Mouse (Mus musculus): ENCODE data around the gene Ppp3cb.

The Ppp3cb gene

DNA sequence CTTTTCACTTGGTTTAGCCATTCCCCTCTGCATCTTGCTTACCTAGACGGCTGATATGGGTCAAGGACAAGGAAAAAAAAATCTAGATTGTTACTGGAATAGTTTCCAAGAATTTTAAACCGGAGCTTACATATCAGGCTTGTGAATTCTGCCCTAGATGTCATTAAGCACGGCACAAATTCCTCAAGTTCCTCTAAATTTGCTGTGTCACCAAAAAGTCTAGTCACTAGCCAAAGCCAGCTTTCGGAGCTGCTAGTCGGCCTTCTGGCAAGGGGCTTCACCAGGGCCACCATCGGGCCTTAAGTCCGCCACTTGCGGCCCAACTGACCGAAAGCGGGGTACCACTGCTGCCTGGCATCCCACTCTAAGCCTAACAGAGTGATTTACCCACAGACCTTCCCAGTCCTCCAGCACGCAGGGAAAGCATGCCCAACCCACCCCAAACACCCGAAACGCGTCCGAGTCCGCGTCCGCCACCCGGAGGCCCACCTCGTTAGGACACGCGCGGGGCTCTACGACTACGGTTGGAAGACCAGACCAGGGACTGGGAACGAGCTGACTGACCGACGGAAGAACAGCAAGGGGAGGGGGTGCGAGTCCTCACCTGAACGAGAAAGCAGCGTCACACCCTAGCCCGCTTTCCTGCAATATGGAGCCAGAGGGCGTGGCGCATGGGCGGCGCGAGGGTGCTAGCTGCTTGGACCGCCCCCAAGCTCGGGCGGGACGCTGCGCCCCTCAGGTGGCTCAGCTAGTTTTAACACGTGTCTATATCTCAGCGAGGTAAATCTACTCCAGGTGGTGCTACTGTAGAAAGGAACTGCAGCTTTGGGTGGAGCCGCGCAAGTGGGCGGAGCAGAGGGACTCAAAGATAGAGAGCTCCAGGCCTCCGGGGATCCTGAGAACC is 66.8 kb downstream of the Ppp3cb start, which contains the start of gene Anxa7:
TSS of gene Anxa7 (minus strand) at position 843 of the 904 bp plus-strand sequence.
- peak; percentile 81 for DNase-seq

- peak; percentile 24 for DNase-seq
These were observed 67.6 kb downstream of the Ppp3cb start for GRCm38 (mm10) chr14:20478801-20479200.

DNA sequence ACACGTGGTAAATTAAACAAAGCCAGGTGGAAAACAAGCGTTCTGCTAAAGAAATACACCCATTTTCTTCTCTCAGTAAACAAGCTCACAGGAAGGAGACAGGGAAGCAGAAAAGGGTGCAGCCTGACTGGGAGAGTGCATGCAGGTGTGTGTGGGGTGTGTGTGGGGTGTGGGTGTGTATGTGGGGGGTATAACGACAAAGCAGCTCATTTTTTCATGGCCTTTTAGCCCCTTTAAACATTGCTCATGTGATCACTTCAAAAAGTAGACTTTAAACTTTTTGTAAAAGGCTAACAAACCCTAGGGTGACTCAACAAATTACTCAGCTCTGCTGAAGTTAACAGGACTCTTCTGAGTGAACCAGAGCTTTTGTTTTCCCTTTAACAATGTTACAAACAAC is 68.0 kb downstream of the Ppp3cb start:
- DNase-seq = no peak

DNA sequence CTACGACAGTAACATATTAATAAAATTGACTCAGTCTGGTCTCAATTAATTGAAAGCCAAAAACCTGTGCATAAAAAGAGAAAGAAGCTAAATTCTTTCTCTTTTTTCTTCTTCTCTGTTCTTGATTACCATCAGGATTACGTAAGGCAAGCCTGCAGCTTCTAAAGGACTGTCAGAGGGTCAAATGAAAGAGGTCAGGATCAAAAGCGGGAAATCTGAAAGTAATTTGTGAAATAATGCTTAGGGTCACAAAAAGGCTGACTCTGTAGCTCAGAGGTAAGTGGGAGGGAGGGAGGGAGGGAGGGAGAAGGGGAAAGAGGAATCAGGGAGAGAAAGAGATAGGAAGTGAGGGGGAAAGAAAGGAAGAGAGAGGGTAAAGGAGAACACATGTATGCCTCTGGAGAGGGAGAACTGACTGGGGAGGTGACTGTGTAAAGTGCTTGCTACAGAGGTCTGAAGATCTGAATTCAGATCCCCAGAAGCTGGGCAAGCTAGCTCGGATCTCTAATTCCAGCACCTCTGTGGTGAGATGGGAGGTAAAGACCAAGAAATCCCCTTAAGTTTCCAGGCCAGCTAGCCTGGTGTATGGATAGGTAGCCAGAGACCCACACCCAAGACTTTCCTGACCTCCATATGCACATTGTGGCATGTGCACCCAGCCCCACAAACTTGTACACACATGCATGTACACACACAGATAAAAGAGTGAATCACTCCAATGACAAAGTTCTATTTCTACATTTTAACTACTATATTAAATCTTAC is 68.9 kb downstream of the Ppp3cb start:
- DNase-seq = no peak

DNA sequence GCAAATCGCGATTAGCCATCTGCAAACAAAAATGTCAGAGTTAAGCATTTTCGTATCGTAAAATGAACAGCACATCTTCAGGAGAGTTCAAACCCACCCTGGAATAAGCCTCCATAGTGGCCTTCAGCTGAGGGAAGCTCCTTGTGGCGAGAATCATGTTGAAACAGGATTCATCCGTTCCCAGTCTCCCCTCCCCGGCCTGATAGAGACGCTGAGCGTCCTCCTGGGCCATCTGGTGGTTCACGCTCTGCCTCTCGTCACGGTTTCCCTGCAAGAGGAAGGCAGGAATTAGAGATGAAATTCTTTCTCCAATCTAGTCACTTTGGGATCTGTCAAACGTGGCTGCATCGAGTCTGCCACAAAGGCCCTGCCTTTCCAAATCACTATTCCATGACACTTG is 86.2 kb downstream of the Ppp3cb start:
- DNase-seq = no peak

GRCm38 (mm10) chr14:20458378-20458777 is 88.0 kb downstream of the Ppp3cb start:
- no peak for DNase-seq

- DNase-seq = no peak
These were observed 93.4 kb downstream of the Ppp3cb start for GRCm38 (mm10) chr14:20452929-20453328.

- peak; percentile 59 for DNase-seq
These were observed 94.5 kb downstream of the Ppp3cb start, which contains the start of gene Cfap70 for GRCm38 (mm10) chr14:20451765-20452331. Gene Cfap70 (minus strand): TSS chr14:20452226.

DNA sequence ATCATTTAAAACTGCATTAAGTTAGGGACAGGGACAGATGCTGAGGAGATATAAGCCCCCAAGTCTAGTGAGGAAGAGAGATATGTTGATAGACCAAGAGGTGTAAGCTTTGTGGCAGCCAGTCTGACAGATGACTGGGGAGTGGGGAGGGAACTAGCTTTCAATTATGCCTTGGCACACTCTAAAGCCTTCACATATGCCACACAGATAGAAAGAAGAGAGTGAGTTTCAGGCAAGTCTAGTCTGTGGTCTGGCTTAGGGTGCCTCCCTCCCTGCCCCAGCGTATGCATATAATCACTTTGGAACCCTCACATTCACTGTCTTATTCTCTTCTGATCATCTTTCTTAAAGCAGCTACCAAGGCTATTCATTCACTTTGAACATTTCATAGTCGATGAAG is 95.1 kb downstream of the Ppp3cb start:
- DNase-seq = peak; percentile 28

Data from layer of hippocampus, adult 9-11 months (tissue).